Mouse (Mus musculus): Measurements from ENCODE around the gene Hbb-bh2.
"Not testable (repeated sequence)": the region's sequence is repeated elsewhere in the genome, so short reads cannot be mapped to it uniquely, and the experiment has no call there.

Gene Hbb-bh2

GRCm38 (mm10) chr7:103840268-103840667, at the start of gene Hbb-bh2:
TSS of gene Hbb-bh2 (minus strand) at chr7:103840520.
- in situ Hi-C loops (cut with MboI) = no loop called here

GRCm38 (mm10) chr7:103886152-103886551, 45.8 kb upstream of the Hbb-bh2 start, which contains the start of gene Olfr66:
TSS of gene Olfr66 (minus strand) at chr7:103886252.
- in situ Hi-C loops (cut with MboI) = no loop called here

- in situ Hi-C loops (cut with MboI) = no loop called here
Measured at GRCm38 (mm10) chr7:103877093-103877492, 36.8 kb upstream of the Hbb-bh2 start.

GRCm38 (mm10) chr7:103874451-103874850, 34.1 kb upstream of the Hbb-bh2 start:
- in situ Hi-C loops (cut with MboI) = no loop called here

- in situ Hi-C loops (cut with MboI) = no loop called here
Measured at GRCm38 (mm10) chr7:103873064-103873463, 32.7 kb upstream of the Hbb-bh2 start.

GRCm38 (mm10) chr7:103870667-103871066, 30.3 kb upstream of the Hbb-bh2 start:
- in situ Hi-C loops (cut with MboI) = no loop called here

GRCm38 (mm10) chr7:103865716-103866115, 25.4 kb upstream of the Hbb-bh2 start:
- in situ Hi-C loops (cut with MboI) = loop anchor here (10.0 kb wide), 1 partner anchor 61 kb away; no protein-coding TSS in a partner anchor

GRCm38 (mm10) chr7:103861531-103861930, 21.2 kb upstream of the Hbb-bh2 start:
- in situ Hi-C loops (cut with MboI) = loop anchor here (10.0 kb wide), 1 partner anchor 57 kb away; no protein-coding TSS in a partner anchor

GRCm38 (mm10) chr7:103860855-103861254, 20.5 kb upstream of the Hbb-bh2 start:
- in situ Hi-C loops (cut with MboI) = loop anchor here (10.0 kb wide), 1 partner anchor 56 kb away; no protein-coding TSS in a partner anchor

GRCm38 (mm10) chr7:103859076-103859475, 18.8 kb upstream of the Hbb-bh2 start:
- in situ Hi-C loops (cut with MboI) = no loop called here

- in situ Hi-C loops (cut with MboI) = no loop called here
Measured at GRCm38 (mm10) chr7:103854669-103855068, 14.3 kb upstream of the Hbb-bh2 start.

- in situ Hi-C loops (cut with MboI) = no loop called here
Measured at GRCm38 (mm10) chr7:103853090-103853489, 12.8 kb upstream of the Hbb-bh2 start, which contains the start of gene Hbb-y. TSS of gene Hbb-y (minus strand) at chr7:103853216.

- in situ Hi-C loops (cut with MboI) = no loop called here
Measured at GRCm38 (mm10) chr7:103844525-103845325, 4.4 kb upstream of the Hbb-bh2 start.

- in situ Hi-C loops (cut with MboI) = no loop called here
Measured at GRCm38 (mm10) chr7:103843034-103843433, 2.7 kb upstream of the Hbb-bh2 start, which contains the start of gene Hbb-bh1. TSS of gene Hbb-bh1 (minus strand) at chr7:103843164.

- in situ Hi-C loops (cut with MboI) = no loop called here
Measured at GRCm38 (mm10) chr7:103827808-103828207, 12.5 kb downstream of the Hbb-bh2 start, which contains the start of gene Hbb-bs. TSS of gene Hbb-bs (minus strand) at chr7:103828096.

GRCm38 (mm10) chr7:103827139-103827538, 13.2 kb downstream of the Hbb-bh2 start:
- in situ Hi-C loops (cut with MboI) = not testable (repeated sequence)

- in situ Hi-C loops (cut with MboI) = no loop called here
Measured at GRCm38 (mm10) chr7:103826255-103826887, 13.9 kb downstream of the Hbb-bh2 start.

- in situ Hi-C loops (cut with MboI) = no loop called here
Measured at GRCm38 (mm10) chr7:103825536-103826254, 14.6 kb downstream of the Hbb-bh2 start.

- in situ Hi-C loops (cut with MboI) = no loop called here
Measured at GRCm38 (mm10) chr7:103824597-103824996, 15.7 kb downstream of the Hbb-bh2 start.

GRCm38 (mm10) chr7:103815085-103815484, 25.2 kb downstream of the Hbb-bh2 start:
- in situ Hi-C loops (cut with MboI) = not testable (repeated sequence)

- in situ Hi-C loops (cut with MboI) = no loop called here
Measured at GRCm38 (mm10) chr7:103813766-103814165, 26.6 kb downstream of the Hbb-bh2 start, which contains the start of gene Hbb-bt. TSS of gene Hbb-bt (minus strand) at chr7:103813996.

- in situ Hi-C loops (cut with MboI) = not testable (repeated sequence)
Measured at GRCm38 (mm10) chr7:103813152-103813551, 27.2 kb downstream of the Hbb-bh2 start.

Measured in mature B cell (primary cell).